Mouse (Mus musculus): ENCODE results near the gene Ptar1. TPM values are rescaled to one million over a fixed set of nuclear protein-coding genes. Genes with fewer than 3 reads are reported as not detected.

Ptar1 gene
- polyA plus RNA-seq (2017; shearing (Covaris generic)) = 10.6 TPM

DNA sequence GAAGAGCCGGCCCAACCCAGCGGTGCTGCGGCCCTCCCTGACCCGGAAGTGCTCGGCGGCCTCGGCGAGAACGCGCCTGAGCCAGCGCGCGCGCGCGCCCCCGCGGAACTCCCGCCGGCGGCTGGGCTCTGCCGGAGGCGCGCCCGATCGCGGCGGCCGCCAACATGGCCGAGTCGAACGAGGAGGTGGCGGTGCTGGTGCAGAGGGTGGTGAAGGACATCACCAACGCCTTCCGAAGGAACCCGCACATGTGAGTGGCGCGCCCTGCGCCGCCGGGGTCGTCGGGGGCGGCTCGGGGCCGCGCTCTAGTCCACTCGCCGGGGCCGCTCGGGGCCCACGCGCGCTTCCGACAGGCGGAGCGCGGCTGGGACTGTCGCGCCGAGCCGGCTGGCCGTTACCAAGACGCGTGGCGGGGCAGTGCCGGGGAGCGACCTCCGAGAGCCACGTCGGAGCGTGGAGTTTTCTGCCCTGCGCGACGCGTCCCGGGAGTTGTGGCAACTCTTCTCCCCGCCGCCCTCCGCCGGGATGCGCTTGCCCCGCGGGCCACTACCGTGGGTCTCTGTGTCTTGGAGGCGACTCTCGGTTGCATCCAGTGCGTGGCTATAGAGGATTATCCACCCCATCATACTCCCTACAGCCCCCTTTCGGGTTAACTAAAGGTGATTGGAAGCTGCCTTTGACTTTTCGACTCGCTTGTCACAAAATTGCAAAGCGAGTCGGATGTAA, at the start of gene Ptar1:
Gene Ptar1, plus strand, starts transcription at position 134 of the 726 bp plus-strand sequence.

DNA sequence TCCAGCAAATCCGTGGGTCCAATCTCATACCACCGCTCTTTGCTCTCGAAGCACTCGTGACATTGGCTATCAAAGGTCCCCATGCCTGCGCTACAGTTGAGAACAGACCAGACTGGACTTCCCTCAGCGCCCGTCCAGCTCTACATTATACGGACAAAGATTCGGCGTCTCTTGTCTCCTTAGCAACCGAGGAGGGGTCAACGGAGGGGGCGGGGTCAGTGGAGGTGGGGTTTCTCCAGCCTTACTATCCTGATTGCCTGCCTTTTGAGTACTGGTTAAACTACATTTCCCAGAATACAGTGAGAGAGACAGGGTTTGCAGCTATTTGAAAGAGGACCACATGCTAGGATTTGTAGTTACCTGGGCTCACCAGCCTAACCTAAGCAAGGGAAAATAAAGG, 34.6 kb upstream of the Ptar1 start, which contains the start of gene 1700028P14Rik:
Gene 1700028P14Rik, minus strand, starts transcription at position 169 of the 400 bp plus-strand sequence.

DNA sequence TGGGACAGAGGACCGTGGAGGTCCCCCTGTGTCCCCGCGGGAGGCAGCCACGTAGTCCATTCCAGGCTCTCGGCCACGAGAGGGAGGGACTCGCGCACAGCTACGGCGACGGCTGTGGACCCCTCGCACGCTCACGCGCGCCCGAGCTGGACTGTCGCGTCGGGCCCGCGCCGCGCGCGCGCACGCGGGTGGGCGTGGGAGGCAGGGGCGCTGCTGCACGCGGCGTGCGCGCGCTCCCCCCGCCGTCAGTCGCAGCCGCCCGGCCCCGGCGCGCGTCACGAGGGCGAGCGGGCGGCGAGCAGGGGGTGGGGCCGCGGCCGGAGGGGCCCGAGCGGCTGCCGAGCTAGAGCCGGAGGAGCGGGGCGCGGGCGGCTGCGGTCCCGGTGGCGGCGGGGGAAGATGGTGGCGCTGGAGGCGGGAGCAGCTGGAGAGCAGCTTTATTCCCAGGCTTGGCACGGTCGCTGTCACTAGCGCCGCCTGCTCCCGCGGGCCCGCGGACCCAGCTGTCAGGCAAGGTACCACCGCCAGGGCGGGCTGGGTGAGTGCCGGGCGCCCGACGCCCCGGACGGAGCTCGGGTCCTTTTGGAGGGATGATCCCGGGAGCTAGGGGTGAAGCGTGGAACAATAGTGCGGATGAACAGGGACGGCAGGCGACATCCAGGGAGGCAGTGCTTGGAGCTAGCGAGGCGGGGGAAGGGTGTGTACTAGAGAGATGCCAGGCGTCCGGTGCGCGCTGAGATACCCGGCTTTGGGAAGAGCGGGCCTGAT, 71.5 kb downstream of the Ptar1 start, which contains the start of gene Apba1:
Gene Apba1, plus strand, starts transcription at position 334 of the 768 bp plus-strand sequence.

Other genes starting within 250 kb of the Ptar1 start
- not detected for gene Mamdc2, start 239.0 kb upstream of the Ptar1 start, polyA plus RNA-seq (2017; shearing (Covaris generic))
- gene 1700028P14Rik, start 34.6 kb upstream of the Ptar1 start, polyA plus RNA-seq (2017; shearing (Covaris generic)) = not detected
- 0.06 TPM for gene Apba1, start 71.5 kb downstream of the Ptar1 start, polyA plus RNA-seq (2017; shearing (Covaris generic))